Mouse (Mus musculus): ENCODE data around the gene Golga7b.

Gene Golga7b

DNA sequence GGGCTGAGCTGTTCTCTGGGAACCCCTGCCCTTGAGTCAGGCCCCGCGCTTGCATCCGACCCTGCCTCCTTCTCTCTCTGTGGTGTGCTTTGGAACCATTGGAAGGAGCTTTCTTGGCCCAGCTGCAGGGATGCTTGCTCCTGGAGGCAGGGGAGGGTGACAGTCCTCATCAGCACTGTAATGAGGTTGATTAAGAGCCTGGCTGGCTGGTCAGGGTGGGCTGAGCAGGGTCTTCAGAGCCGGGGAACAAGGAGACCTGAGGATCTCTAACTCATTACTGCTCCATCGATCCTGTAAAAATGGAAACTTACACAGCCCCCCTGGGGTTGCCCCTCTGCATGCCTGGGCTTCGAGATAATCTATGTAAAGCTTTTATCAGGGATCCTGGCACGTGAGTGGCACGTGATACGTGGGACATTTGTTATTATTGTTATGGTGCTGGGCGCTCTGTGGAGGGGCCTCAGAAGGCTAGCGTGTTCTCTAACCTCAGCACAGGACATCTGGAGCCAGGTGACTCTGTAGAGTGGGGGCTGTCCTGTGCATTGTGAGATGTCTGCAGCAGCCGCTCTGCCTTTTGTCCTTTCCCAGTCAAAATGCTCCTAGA lies 55.9 kb downstream of the Golga7b start:
- DNase-seq (ENCODE audit: low read depth) = no peak

DNA sequence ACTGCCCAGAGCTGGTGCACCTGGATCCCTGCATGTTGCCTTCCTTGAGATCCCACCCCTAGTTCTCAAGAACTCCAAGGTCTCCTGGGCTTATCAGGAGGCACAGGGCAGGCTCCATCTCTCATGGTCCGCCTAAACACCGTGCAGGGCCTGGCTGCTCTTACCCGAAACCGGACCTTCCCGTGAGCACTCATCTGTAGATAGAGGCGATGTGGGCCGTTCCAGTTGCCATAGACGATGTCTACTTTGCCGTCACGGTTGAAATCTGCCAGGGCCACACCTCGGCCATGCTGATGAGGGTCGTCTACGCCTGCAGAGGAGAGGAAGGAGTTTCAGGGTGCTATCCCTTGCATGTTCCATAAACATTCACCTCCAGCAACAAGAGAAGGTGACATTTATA lies 57.1 kb downstream of the Golga7b start:
- DNase-seq (ENCODE audit: low read depth) = no peak

DNA sequence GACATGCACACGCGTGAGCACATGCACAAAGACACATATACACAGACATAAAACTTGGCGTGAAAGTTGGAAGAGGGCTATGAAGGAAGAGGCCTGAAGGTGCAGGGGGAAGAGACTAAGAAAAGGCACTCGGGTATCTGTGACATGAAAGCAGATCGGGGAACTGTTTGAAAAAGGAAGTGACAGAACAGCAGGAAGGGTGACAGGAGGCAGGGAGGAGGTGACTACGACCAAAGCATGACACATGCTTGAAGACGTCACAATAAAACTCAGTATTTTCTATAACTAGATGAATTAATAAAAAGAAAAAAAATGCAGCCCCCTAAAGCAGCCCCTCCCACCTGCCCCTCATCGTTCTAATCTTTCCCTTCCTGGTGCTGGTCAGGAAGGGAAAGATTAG lies 58.4 kb downstream of the Golga7b start:
- peak; percentile 27 for DNase-seq (ENCODE audit: low read depth)

DNA sequence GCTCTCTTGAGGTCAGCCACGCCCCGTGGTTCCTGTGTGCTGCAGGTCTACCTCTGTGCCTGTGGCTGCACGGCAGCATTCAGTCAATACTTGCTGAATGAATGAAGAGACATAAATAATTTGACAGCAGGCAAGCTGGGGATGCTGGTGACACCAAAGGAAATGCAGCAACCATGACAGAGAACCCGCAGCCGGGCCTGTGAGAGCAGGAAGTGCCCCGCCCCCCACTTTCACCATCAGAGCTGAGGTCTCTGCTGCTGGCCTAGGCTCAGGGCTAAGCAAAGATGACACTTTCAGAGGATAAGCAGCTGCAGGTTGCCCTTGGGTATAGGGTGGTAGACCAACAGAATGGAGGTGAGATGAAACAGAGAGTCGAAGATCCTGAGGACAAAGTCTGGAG lies 58.8 kb downstream of the Golga7b start:
- DNase-seq (ENCODE audit: low read depth) = peak; percentile 63

DNA sequence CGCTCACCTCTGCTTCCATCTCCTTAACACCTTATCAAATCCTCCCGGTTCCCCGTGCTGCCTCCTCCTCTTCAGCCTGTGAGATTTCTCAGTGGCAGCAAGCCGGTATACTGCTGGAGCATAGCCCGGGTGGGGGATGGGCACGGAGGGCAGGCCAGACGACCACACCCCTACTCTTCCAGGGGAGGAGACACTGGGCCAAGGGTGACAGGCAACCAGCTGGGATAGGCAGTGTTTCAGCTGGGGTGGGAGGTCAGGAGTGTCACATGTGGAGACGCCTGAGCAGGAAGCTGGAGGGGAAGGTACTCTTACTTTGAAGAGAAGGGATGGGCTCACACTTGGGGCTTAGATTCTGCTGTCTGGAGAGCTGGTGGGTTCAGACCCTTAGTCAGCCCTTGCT lies 59.6 kb downstream of the Golga7b start:
- peak; percentile 11 for DNase-seq (ENCODE audit: low read depth)

GRCm38 (mm10) chr19:42308931-42309330 lies 61.6 kb downstream of the Golga7b start:
- DNase-seq (ENCODE audit: low read depth) = no peak

- no peak for DNase-seq (ENCODE audit: low read depth)
These were observed 64.0 kb downstream of the Golga7b start for GRCm38 (mm10) chr19:42311332-42311731.

- no peak for DNase-seq (ENCODE audit: low read depth)
These were observed 64.8 kb downstream of the Golga7b start for GRCm38 (mm10) chr19:42312191-42312590.

DNA sequence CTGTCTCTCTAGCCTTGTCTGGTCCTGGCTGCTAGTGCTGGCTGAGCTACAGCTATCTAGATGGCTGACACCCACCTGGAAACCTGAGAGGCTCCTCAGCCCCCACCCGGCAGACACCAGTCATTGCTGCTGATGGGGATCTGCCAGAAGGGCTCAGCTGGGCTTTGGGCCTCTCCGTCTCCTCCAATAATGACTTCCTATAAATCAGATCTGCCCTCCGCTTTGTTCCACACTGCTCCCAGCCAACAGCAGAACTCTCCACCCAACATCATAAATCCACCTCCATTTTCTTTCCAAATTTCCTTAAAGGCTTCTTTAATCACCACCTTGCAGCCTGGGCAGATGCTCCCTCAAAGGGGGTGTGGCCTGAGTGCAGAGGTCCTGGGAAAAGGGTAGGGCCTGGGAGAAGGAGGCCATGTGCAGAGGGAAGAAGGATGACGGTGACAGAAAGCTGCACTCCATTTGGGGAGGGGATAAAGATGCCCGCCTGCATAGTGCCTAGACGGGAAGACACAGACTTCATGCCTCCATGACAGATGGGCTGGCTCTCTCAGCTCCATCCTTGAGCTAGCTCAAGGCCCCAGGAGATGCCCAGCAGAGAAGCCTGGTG lies 67.8 kb downstream of the Golga7b start:
- no peak for DNase-seq (ENCODE audit: low read depth)

GRCm38 (mm10) chr19:42315914-42316313 lies 68.5 kb downstream of the Golga7b start:
- peak; percentile 53 for DNase-seq (ENCODE audit: low read depth)

DNA sequence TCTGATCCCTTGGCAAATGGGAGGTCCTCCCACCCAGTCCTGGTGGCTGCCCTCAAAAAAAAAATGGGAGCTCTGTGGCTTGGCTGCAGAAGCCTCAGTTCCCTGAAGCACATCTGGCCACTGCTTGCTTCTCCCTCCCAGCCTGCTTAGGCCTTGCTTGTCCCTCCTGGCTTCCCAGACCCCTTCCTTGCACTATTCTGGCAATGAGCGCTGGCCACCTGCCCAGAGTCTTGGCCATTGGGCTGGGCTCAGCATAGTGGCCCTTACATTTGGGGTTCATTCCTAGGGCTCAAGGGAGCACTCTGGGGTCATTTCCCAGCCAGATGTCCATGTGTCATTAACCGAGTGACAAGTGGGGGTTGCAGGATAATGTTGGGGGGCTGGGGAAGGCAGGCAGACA lies 69.2 kb downstream of the Golga7b start:
- no peak for DNase-seq (ENCODE audit: low read depth)

GRCm38 (mm10) chr19:42316998-42317397 lies 69.6 kb downstream of the Golga7b start:
- DNase-seq (ENCODE audit: low read depth) = no peak

DNA sequence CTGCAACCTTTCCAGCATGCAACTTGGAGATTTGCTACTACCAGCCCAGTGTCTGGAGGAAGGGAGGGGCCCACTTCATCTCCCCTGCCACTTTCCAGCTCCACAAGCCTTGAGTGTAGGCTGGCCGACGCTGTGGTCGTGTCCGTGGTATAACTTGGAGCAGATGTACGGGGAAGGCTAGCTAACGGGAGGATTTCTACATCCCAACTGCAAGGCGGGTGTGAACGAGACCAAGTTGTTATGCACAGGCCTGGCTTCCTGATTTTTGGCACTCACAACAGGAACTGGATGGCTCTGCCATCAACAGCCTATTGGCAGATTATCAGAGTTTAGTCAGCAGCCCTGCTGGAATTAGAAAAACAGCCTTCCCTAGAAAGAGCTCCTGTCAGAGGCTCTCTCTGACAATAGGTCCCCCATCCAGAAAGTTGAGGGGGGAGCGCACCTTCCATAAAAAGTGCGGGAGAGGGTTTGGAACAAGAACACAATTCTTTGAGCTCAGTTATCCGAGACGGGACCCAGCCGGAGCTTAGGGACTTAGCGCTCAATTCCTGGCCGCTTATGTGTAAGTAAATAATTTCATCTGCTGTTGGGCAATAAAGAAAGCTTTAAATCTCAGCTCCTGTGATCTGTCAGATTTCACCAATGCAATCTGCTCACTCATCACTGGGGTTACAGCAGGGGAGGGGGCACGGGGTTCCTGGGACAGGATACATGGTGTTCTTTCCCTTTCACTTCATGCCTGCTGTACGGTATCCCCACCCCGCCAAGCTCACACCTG lies 70.5 kb downstream of the Golga7b start:
- no peak for DNase-seq (ENCODE audit: low read depth)

All from naive thymus-derived CD4-positive, alpha-beta T cell, adult 2 months (primary cell).